ENCODE assay signal across 12 mouse cellular contexts in the genomic region with DNA sequence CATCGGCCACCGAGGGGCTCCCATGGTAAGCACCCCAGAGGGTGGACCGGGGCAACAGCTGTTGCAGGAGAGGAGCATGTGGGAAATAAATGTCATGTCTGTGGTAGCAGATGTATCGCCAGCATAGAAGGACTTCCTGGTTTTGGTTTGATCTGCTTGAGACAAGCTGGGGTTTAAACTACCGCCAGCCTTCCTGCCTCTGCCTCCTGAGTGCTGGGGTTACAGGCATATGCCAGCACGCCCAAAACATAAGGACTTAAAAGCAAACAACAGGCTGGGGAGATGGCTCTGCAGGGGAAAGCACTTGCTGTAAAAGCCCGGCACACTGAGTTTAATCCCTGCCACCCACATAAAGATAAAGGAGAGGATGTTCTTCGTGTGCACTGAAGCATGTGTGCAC. TPM values are rescaled to one million over a fixed set of nuclear protein-coding genes. Genes with fewer than 3 reads are reported as not detected.
DNase-seq lines count a peak whose midpoint lies in the region; ATAC-seq lines count a peak whose summit lies in the region.
"Had no signal": no experiment of that assay in that cellular context is flagged by ENCODE, and none has a peak within 500 bp of the region (broad histone marks: within the 10 kb centered on the region; RNA-seq: fewer than 3 reads in every experiment).

No protein-coding gene starts in this region.

- H3K27ac ChIP-seq in neural tube, embryonic 11.5 days (ENCODE audit: low read depth, low read length): peak overlapping the region; percentile 64; the same call in 1 of the 2 replicates
- H3K27ac ChIP-seq in forebrain, embryonic 13.5 days: peak overlapping the region; percentile 75
- H3K27ac ChIP-seq: embryonic facial prominence, embryonic 13.5 days; limb, embryonic 12.5 days had no signal

- ATAC-seq in neural tube, embryonic 11.5 days (ENCODE audit: insufficient read depth, low FRiP score, low TSS enrichment): no peak
- peak; percentile 10; the same call in 1 of the 2 replicates for ATAC-seq in forebrain, embryonic 13.5 days
- ATAC-seq in cerebellum, adult (ENCODE audit: insufficient number of reproducible peaks, low FRiP score, low TSS enrichment): no peak
- ATAC-seq: lung, postnatal 0 days had no signal

- H3K9ac ChIP-seq in neural tube, embryonic 11.5 days (ENCODE audit: low read length): no peak overlapping the region
- H3K9ac ChIP-seq in forebrain, embryonic 13.5 days: no peak overlapping the region
- H3K9ac ChIP-seq: embryonic facial prominence, embryonic 13.5 days; limb, embryonic 12.5 days had no signal

- no peaks in the 10 kb centered on the region for H3K27me3 ChIP-seq in neural tube, embryonic 11.5 days (ENCODE audit: control insufficient read depth, insufficient read depth, low read length)
- H3K27me3 ChIP-seq in forebrain, embryonic 13.5 days: no peaks in the 10 kb centered on the region
- H3K27me3 ChIP-seq: embryonic facial prominence, embryonic 13.5 days; limb, embryonic 12.5 days had no signal

- H3K4me2 ChIP-seq in neural tube, embryonic 11.5 days (ENCODE audit: low read depth): no peak overlapping the region
- H3K4me2 ChIP-seq in forebrain, embryonic 13.5 days: no peak overlapping the region
- H3K4me2 ChIP-seq: embryonic facial prominence, embryonic 13.5 days; limb, embryonic 12.5 days had no signal

- no peaks in the 10 kb centered on the region for H3K36me3 ChIP-seq in neural tube, embryonic 11.5 days (ENCODE audit: control insufficient read depth, insufficient read depth, low read length)
- H3K36me3 ChIP-seq in forebrain, embryonic 13.5 days (ENCODE audit: poor library complexity, severe bottlenecking): peaks cover 5% of the 10 kb centered on the region; the same call in 1 of the 2 replicates
- H3K36me3 ChIP-seq: embryonic facial prominence, embryonic 13.5 days; limb, embryonic 12.5 days had no signal

- WGBS in neural tube, embryonic 11.5 days: 67% methylated on average over 8 of the region's 8 CpGs
- 50% methylated on average over 8 of the region's 8 CpGs for WGBS in forebrain, embryonic 13.5 days

- DNase-seq in neural tube, embryonic 11.5 days (ENCODE audit: low spot score): no peak
- no peak for DNase-seq in neural tube, embryonic 10.5 days (ENCODE audit: extremely low spot score, low spot score)
- DNase-seq in induced T-regulatory cell, adult 2 months (ENCODE audit: low read depth): peak; percentile 70
- DNase-seq in thymus, postnatal 14 days: peak; percentile 51
- DNase-seq in right cerebral cortex, adult 2 months (ENCODE audit: low spot score in 2 of 2): no peak
- no peak for DNase-seq in heart, adult 8-10 months (ENCODE audit: low spot score)
- DNase-seq: cerebellum, adult 18-20 months had no signal

- 0 out of 2 replicates have a peak, but pooled peaks cover 6% of the 10 kb centered on the region for H3K4me1 ChIP-seq in neural tube, embryonic 11.5 days (ENCODE audit: control insufficient read depth, insufficient read depth, low read length)
- peaks cover 25% of the 10 kb centered on the region for H3K4me1 ChIP-seq in forebrain, embryonic 13.5 days

- H3K4me3 ChIP-seq in neural tube, embryonic 11.5 days (ENCODE audit: low read depth, low read length): no peak overlapping the region
- H3K4me3 ChIP-seq in forebrain, embryonic 13.5 days: no peak overlapping the region
- H3K4me3 ChIP-seq: embryonic facial prominence, embryonic 13.5 days; limb, embryonic 12.5 days had no signal

- no peaks in the 10 kb centered on the region for H3K9me3 ChIP-seq in neural tube, embryonic 11.5 days (ENCODE audit: control insufficient read depth, low read length)
- no peaks in the 10 kb centered on the region for H3K9me3 ChIP-seq in forebrain, embryonic 13.5 days (replicated peaks)
- H3K9me3 ChIP-seq: embryonic facial prominence, embryonic 13.5 days; limb, embryonic 12.5 days had no signal

RNA-seq across cellular contexts. Expression of a gene that starts 16.7 kb away (rescaled TPM):
- polyA plus RNA-seq in neural tube, embryonic 11.5 days (2014; fragmentation: Nextera tagmentation; extraction: Ambion mirVana): 25.8 and 31.4 TPM in 2 replicates
- 2.3 and 2.5 TPM in 2 replicates for polyA plus RNA-seq in forebrain, embryonic 13.5 days (2015; fragmentation: Nextera tagmentation; extraction: Ambion mirVana)
- total RNA-seq in heart, adult 8-10 months (2022): not detected

RNA-seq across cellular contexts. Expression of a gene that starts 34.5 kb away (rescaled TPM):
- 687 and 719 TPM in 2 replicates for polyA plus RNA-seq in neural tube, embryonic 11.5 days (2014; fragmentation: Nextera tagmentation; extraction: Ambion mirVana)
- 638 and 696 TPM in 2 replicates for polyA plus RNA-seq in forebrain, embryonic 13.5 days (2015; fragmentation: Nextera tagmentation; extraction: Ambion mirVana)
- 100 to 1,000 TPM; 305 to 381 (median 333) TPM for total RNA-seq in heart, adult 8-10 months (2022)

Comparison
In these comparisons a context has a peak if more than half of its experiments do, and no peak if none do; other contexts are left out.
1. DNase-seq: peak in induced T-regulatory cell, adult 2 months (single experiment) and thymus, postnatal 14 days (single experiment); none in neural tube, embryonic 11.5 days (single experiment), neural tube, embryonic 10.5 days (single experiment), right cerebral cortex, adult 2 months (0 of 2) and heart, adult 8-10 months (single experiment).